Mouse (Mus musculus): Measurements from ENCODE around the gene Gm10061.
"Not testable (repeated sequence)": the region's sequence is repeated elsewhere in the genome, so short reads cannot be mapped to it uniquely, and the experiment has no call there.

The Gm10061 gene

DNA sequence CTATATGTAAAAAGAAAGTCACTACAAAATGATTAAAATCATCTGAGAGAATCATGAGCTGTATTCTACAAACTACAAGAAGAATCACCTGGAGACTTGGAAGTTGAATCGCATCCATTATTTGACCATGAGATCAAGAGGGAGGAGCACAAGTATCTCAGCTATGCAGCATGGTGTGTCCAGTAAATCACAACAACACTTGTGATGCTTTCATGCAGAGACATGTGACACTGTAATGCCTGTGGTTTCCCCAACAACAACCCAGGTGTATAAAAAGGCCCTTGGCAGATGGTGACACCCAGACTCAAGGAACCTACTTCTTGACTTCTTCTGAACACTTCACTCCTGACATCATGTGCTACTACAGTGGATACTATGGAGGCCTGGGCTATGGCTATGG is at the start of gene Gm10061:
TSS of gene Gm10061 (plus strand) at position 301 of the 400 bp plus-strand sequence.
- DNase-seq, result no peak

DNA sequence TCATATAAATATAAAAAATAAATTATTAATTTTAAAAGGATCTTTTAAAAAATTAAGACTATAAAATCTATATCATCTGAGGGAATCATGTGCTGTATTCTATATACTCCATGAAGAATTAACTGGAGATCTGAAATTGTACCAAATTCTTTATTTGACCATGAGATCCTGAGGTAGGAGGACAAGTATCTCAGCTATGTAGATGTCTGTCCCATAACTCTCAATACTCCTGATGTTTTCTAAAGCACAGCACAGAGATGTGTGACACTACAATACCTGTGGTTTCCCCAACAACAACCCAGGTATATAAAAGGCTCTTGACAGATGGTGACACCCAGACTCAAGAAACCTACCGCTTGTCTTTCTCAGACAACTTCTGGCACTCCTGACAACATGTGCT is 10.3 kb upstream of the Gm10061 start, which contains the start of gene Gm6358:
TSS of gene Gm6358 (plus strand) at position 301 of the 400 bp plus-strand sequence.
- DNase-seq, result no peak

DNA sequence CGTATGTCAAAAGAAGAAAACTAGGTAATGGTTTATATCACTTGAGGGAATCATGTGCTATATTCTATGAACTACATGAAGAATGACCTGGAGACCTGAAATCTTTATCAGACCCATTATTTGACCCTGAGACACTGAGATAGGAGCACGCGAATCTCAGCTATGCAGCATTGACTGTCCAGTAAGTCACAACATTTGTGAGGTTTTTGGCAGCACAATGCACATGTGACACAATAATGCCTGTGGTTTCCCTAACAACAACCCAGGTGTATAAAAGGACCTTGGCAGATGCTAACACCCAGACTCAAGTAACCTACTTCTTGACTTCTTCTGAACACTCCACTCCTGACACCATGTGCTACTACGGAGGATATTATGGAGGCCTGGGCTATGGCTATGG is 6.8 kb downstream of the Gm10061 start, which contains the start of gene Gm9789:
TSS of gene Gm9789 (plus strand) at position 301 of the 400 bp plus-strand sequence.
- DNase-seq, result no peak

DNA sequence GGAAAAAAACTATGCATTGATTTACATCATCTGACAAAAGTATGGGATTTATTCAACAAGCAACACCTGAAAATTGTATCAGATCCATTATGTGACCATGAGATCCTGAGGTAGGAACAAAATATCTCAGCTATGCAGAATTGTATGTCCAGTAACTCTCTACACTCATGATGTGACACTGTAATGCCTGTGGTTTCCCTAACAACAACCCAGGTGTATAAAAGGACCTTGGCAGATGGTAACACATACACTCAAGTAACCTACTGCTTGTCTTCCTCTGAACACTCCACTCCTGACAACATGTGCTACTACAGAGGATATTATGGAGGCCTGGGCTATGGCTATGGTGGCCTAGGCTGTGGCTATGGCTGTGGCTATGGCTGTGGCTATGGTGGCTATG is 18.3 kb downstream of the Gm10061 start, which contains the start of gene Gm7735:
TSS of gene Gm7735 (plus strand) at position 301 of the 400 bp plus-strand sequence.
- DNase-seq, result not testable (repeated sequence)

- no peak for DNase-seq
These were observed 23.5 kb downstream of the Gm10061 start, which contains the start of gene 1110057P08Rik for GRCm38 (mm10) chr16:89174435-89174834. 1110057P08Rik (plus strand) TSS chr16:89174735.

DNA sequence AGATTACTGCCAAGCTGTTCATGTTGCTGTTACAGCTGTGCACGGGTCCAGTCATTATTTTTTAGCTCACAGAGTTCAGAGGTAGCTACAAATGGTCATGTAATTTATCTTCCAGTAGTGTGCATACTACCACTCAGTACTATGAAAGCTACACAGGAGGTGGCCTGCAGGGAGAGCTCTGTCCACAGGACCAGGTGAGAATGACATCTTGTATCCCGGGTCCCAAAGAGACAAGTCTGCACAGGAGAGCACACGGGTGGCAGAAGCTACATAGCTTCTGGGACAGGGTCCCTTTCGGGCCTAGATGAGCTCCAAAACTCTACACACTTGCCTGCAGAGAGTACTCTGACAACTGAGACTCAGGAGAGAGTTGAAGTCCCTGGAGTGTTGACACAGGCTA is 37.7 kb downstream of the Gm10061 start:
- no peak for DNase-seq

All from embryo, embryonic 11 days (tissue).